Mouse (Mus musculus) fat pad, adult 2 months (tissue): ENCODE measurements around the gene Zmynd15.
"Not testable (repeated sequence)": the region's sequence is repeated elsewhere in the genome, so short reads cannot be mapped to it uniquely, and the experiment has no call there.

Source experiments
- DNase-seq: peaks from one replicate; pipeline ENCODE4 v3.0.0-alpha.2; 2011; ENCODE audit warnings: low read depth, low spot score; ENCODE audit errors: extremely low read depth

Gene Zmynd15

DNA sequence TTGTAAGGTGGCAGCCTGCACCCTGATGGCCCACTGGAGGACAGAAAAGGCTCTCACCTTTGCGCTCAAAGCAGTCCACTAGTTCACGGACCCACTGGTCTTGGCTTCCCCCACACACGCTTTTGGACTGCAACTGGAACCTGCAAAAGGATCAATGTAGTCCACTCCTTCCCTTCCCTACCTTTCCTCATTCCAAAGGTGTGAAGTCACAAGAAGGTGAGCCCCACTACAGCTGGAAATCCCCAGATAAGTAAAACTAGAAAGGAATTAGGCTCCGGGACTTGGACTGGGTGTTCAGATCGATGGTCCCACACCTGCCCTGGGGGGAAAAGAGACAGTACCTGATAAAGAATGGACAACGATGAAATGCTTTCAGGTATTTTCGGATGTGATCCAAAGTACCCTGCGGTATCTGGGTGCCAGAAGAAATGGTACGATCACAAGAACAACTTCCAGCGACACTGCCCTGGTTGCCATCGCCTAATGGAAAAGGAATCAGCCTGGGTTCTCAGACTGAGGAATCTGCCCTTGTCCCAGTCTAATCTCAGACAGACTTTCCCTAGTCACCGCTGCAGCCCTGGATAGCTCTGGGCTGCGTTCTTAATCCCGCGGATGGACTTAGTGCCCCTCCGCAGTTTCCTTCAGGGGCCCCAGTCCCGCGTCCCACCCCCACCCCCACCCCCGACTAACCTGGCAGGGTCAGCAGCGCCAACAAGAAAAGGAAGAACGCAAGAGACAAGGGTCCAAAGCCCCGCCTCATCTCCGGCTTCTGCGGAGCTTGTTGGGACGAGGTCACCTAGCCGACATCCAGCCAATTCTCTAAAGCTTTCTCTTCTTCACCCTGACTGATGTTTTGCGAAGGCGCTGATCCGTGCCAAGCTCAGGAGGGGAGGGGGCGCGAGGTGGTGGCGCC lies at the start of gene Zmynd15:
Zmynd15 (plus strand) TSS at position 746 of the 913 bp plus-strand sequence.
- DNase-seq, result no peak

DNA sequence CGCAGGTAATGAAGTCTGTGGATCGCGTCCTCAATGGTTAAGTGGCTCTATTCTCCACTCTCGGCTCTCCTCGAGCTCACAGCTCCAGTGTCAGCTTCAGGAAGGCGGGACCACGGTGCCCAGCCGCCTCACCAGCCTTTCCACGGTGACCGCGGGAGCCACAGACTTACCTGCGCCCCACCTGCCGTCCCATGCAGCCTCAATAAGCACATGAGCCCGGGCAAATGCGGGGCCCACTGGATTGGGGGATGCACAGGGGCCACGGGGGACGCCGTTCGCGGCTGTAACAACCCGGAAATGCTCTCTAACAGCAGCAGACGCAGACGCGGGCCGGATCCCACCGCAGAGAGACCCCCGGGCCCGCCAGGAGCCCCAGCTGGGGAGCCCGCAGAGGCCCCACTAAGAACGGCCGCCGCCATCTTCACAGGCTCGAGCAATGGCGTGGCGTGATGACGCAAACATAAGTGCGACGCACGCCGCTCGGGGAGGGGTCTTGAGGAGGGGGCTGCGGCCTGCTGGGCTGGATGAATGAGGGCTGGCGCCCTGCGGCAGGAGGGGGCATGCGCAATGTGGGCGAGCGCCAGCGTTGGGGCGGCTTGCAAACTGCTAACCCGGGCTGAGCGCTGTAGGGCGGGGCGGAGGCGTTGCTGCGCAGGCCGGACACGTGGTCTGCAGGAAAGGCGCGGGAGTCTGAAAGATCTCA lies 49.5 kb upstream of the Zmynd15 start, which contains the start of gene Pelp1:
Pelp1 (minus strand) TSS at position 438 of the 703 bp plus-strand sequence.
- DNase-seq, result no peak

GRCm38 (mm10) chr11:70410297-70410643 lies 49.0 kb upstream of the Zmynd15 start:
- no peak for DNase-seq

GRCm38 (mm10) chr11:70412591-70412990 lies 46.6 kb upstream of the Zmynd15 start:
- no peak for DNase-seq

DNA sequence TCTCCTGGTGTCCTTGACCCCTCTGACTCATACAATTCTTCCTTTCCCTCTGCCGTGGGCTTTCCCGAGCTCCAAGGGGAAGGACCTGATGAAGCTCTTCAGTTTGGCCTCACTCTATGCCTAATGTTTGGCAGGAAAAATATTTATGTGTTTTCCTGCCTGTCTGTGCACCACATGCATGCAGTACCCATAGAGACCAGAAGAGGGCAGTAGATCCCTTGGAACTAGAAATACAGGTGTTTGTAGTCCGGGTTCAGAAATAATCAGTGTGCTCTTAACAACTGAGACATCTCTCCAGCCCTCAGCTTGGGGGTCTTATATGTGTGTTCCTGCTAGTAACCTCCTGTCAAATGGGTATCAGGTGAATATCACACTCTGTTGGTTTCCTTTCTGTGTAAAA lies 45.3 kb upstream of the Zmynd15 start:
- no peak for DNase-seq

DNA sequence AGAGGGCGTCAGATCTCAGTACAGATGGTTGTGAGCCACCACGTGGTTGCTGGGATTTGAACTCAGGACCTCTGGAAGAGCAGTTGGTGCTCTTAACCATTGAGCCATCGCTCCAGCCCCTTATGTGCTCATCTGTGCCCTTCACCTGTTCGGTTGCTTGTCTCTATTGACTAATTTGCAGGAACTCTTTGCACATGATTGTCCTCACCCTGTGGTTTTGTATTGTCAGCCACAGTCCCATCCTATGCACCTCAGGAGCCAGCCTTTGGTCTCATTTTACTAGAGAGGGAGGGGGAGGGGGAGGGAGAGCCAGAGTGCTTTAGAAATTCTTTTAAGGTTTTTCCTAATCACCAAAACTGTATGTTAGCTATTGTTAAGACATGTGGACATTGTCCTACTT lies 41.0 kb upstream of the Zmynd15 start:
- no peak for DNase-seq

DNA sequence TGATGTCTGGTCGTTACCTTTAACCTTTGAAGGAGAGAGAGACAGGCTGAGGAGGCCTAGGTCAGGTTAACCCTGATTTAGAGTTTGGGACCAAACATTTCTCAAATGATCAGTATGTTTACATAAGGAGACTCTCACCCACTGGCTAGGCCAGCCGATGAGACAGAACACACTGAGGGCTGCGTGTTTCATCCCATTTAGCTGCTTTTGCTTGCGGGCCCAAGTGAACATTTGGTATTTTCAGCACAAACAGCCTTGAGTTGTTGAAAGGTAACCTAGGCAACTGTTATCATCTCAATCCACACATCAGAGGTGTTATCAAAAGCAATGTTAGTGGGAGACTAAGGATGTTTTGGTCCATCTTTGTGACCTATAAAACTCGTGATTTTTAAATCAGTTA lies 39.7 kb upstream of the Zmynd15 start:
- no peak for DNase-seq

DNA sequence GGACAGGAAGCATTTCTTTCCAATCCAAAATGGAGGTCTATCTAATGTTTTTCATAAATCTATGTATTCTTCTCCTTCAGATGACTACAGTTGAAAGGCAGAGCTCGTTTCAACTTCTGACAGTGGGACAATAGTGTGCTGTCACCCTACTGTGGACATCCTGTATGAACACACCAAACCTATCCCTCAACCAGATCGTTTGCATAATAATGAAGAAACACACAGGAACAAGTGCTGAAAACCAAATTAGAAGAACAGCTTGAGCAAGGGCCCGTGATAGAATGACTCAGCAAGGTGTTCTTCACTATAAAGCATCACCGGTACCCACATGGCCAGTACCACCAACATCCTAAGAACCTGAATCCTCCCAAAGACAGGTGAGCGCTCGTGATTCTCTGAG lies 32.6 kb upstream of the Zmynd15 start:
- not testable (repeated sequence) for DNase-seq

DNA sequence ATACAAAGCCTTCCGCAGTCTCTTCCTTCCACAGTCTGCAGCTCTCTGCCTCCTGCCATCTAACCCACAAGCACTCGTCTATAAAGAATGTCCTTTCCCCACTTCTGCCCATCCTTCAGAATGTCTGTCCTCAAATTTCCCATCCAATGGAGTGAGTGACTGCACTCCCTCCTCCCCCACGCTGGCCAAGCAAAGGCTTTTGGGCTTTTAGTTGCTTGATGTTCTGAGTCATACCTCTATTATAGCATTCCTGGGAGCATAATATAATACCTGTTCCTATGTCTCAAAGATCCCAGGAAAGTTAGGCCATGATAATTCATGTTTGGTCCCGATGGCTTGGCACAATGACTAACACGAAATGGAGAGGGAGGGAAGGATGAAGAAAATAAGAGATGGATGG lies 27.7 kb upstream of the Zmynd15 start:
- no peak for DNase-seq

- peak; percentile 68 for DNase-seq
Measured at GRCm38 (mm10) chr11:70432048-70432894, 27.0 kb upstream of the Zmynd15 start, which contains the start of gene Arrb2. Gene Arrb2, plus strand, starts transcription at chr11:70432635.

- no peak for DNase-seq
Measured at GRCm38 (mm10) chr11:70432895-70433568, 26.2 kb upstream of the Zmynd15 start.

GRCm38 (mm10) chr11:70433569-70433943 lies 25.7 kb upstream of the Zmynd15 start:
- DNase-seq, result no peak

- no peak for DNase-seq
Measured at GRCm38 (mm10) chr11:70433951-70434350, 25.3 kb upstream of the Zmynd15 start.

- DNase-seq, result no peak
Measured at GRCm38 (mm10) chr11:70435476-70435875, 23.8 kb upstream of the Zmynd15 start.

DNA sequence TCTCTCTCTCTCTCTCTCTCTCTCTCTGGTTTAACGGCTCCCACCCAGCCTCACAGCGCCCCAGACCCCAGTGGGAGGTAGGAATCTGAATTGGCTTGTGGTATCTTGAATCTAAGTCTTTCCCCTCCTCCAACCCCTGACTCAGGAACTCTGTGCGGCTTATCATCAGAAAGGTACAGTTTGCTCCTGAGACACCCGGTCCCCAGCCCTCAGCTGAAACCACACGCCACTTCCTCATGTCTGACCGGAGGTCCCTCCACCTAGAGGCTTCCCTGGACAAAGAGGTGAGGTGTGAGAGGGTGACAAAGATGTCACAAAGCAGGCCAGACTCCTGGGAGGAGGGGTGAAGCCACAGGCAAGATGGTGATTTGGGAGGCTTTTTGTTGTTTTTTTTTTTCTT lies 21.8 kb upstream of the Zmynd15 start:
- no peak for DNase-seq

- no peak for DNase-seq
Measured at GRCm38 (mm10) chr11:70438728-70439374, 20.4 kb upstream of the Zmynd15 start.

- DNase-seq, result no peak
Measured at GRCm38 (mm10) chr11:70440637-70441036, 18.6 kb upstream of the Zmynd15 start.

DNA sequence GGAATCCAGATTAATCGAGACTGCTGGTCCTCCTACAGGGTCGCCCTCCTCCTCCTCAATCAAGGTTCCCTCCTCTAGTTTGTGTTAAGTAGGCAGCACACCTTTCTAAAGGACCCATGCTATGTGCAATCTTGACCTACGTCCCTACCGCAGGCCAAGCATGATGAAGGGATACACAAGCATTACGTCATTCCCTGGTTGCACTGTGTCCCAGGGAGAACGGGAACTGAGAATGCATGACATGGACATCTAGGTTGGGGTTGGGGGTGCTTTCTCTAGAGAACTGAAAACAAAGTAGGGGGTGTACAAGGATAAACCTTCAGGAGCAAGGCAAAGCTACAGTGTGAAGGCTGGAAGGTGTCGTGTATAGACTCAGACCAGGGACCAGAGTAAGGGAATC lies 17.4 kb upstream of the Zmynd15 start:
- DNase-seq, result no peak

GRCm38 (mm10) chr11:70443964-70444363 lies 15.3 kb upstream of the Zmynd15 start:
- DNase-seq, result no peak

- DNase-seq, result no peak
Measured at GRCm38 (mm10) chr11:70444667-70445066, 14.6 kb upstream of the Zmynd15 start.
